Mouse (Mus musculus) lung, adult 2 months (tissue): ENCODE measurements around the gene 4921517D22Rik.

ENCODE experiments used
- CTCF ChIP-seq: fragments of 200-500 bp; IDR thresholded peaks from 2 replicates; pipeline ENCODE4 v1.5.1; 2011; ENCODE audit warnings: mild to moderate bottlenecking, low read length, control low read depth; ENCODE audit not compliant: insufficient read depth
- POLR2A ChIP-seq: fragments of 200-500 bp; IDR thresholded peaks from 2 replicates; pipeline ENCODE4 v1.6.1; 2011; ENCODE audit warnings: low read depth, mild to moderate bottlenecking, control low read depth, low read length, borderline replicate concordance; ENCODE audit errors: extremely low read depth

DNA sequence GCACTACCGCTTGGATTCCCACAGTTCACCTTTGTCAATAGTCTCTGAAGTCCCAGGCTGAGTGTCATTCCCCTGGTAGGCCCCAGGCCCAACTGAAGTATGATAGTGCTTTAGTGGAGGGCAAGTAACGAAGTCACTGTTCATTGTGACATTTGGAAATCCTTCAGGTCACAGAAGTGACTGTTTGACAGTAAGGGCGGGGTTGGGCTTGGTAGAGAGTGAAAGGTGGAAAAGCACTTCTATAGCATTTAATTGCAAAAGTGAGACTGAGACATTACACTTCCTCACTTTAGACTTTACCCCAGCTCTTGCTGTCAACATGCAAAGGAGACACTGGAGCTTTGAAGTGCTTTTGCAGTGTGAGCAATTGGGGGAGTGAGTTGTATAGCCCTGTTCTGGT is at the start of gene 4921517D22Rik:
- TF ChIP-seq POLR2A (no peak), CTCF (no peak)
